Mouse (Mus musculus): ENCODE data around the gene Lrrc8d. TPM values are rescaled to one million over a fixed set of nuclear protein-coding genes. Genes with fewer than 3 reads are reported as not detected.

Gene Lrrc8d
- 20.9 and 24.4 TPM in 2 replicates for polyA plus RNA-seq (2016; fragmentation: Nextera tagmentation; extraction: Ambion mirVana)

- Histone ChIP-seq H3K27me3 (ENCODE audit: insufficient read depth, poor library complexity, severe bottlenecking) (peaks cover 5% of the 10 kb centered on the region; the same call in 1 of the 2 replicates), H3K4me1 (replicated peaks) (peaks cover 44% of the 10 kb centered on the region), H3K27ac (peak within 1 kb of the TSS; percentile 100), H3K4me3 (peak within 1 kb of the TSS; percentile 94), H3K36me3 (peaks cover 17% of the 10 kb centered on the region), H3K9me3 (no peaks in the 10 kb centered on the region)
- DNase-seq (ENCODE audit: low spot score), result peak; percentile 86
- 2% methylated on average over 60 of the region's 60 CpGs for WGBS
These were observed at the start of gene Lrrc8d for GRCm38 (mm10) chr5:105699141-105700069. Gene Lrrc8d (plus strand): TSS chr5:105699969.

- 85% methylated on average over 8 of the region's 8 CpGs for WGBS
These were observed 48.9 kb upstream of the Lrrc8d start for GRCm38 (mm10) chr5:105650728-105651479.

GRCm38 (mm10) chr5:105651561-105651991, 48.2 kb upstream of the Lrrc8d start:
- H3K4me3 ChIP-seq, result no peak overlapping the region
- 68% methylated on average over 11 of the region's 11 CpGs for WGBS
- H3K36me3 ChIP-seq, result no peaks in the 10 kb centered on the region
- no peak overlapping the region for H3K27ac ChIP-seq
- peaks cover 28% of the 10 kb centered on the region for H3K4me1 ChIP-seq (replicated peaks)
- no peaks in the 10 kb centered on the region for H3K27me3 ChIP-seq (ENCODE audit: insufficient read depth, poor library complexity, severe bottlenecking)
- DNase-seq (ENCODE audit: low spot score), result no peak
- H3K9me3 ChIP-seq, result no peaks in the 10 kb centered on the region

More at GRCm38 (mm10) chr5:105650728-105651479, 48.9 kb upstream of the Lrrc8d start:
- no peaks in the 10 kb centered on the region for H3K27me3 ChIP-seq (ENCODE audit: insufficient read depth, poor library complexity, severe bottlenecking)
- no peaks in the 10 kb centered on the region for H3K9me3 ChIP-seq
- no peaks in the 10 kb centered on the region for H3K36me3 ChIP-seq
- peaks cover 28% of the 10 kb centered on the region for H3K4me1 ChIP-seq (replicated peaks)
- no peak for DNase-seq (ENCODE audit: low spot score)
- H3K4me3 ChIP-seq, result no peak overlapping the region
- H3K27ac ChIP-seq, result no peak overlapping the region

GRCm38 (mm10) chr5:105654237-105655063, 45.3 kb upstream of the Lrrc8d start:
- Histone ChIP-seq H3K9me3 (no peaks in the 10 kb centered on the region), H3K4me1 (replicated peaks) (peaks cover 19% of the 10 kb centered on the region), H3K27ac (peak overlapping the region; percentile 50), H3K4me3 (no peak overlapping the region), H3K36me3 (no peaks in the 10 kb centered on the region), H3K27me3 (ENCODE audit: insufficient read depth, poor library complexity, severe bottlenecking) (no peaks in the 10 kb centered on the region)
- peak; percentile 84 for DNase-seq (ENCODE audit: low spot score)
- 32% methylated on average over 15 of the region's 15 CpGs for WGBS

DNA sequence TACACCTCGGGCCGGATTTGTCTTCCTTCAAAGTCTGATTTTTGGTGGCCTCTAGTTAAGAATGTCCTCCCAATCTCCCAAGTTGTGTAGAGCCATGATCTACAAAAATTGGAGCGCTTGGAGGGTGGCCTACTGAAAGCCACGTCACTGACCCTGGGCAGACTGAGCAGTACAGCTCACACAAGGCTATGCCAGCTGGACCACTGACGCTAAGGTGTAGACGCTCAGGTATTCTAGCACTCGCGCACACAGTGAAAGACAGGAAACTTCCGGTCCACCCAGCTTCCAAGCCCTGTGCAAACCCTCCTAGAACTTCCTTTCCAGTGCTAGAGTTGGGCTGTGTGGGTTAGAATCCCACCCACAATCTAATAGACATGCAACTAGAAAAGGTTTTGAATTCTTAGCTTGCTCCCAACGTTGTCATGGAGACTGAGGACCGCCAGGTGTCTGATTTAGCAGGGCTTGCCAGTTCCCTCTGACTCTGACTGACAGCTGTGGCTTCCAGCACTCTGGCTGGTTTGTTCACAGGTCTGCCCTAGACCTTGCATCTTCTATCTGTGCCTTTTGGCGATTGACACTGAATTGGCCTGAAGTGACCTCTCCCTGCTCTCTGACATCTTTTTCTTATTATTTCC, 44.6 kb upstream of the Lrrc8d start:
- no peaks in the 10 kb centered on the region for H3K9me3 ChIP-seq
- no peak for DNase-seq (ENCODE audit: low spot score)
- H3K4me3 ChIP-seq, result no peak overlapping the region
- H3K27ac ChIP-seq, result peak overlapping the region; percentile 31; the same call in 1 of the 2 replicates
- H3K27me3 ChIP-seq (ENCODE audit: insufficient read depth, poor library complexity, severe bottlenecking), result no peaks in the 10 kb centered on the region
- peaks cover 18% of the 10 kb centered on the region for H3K4me1 ChIP-seq (replicated peaks)
- WGBS, result 74% methylated on average over 12 of the region's 12 CpGs
- H3K36me3 ChIP-seq, result no peaks in the 10 kb centered on the region

- H3K9me3 ChIP-seq, result no peaks in the 10 kb centered on the region
- 89% methylated on average over 5 of the region's 5 CpGs for WGBS
- no peak for DNase-seq (ENCODE audit: low spot score)
- no peaks in the 10 kb centered on the region for H3K27me3 ChIP-seq (ENCODE audit: insufficient read depth, poor library complexity, severe bottlenecking)
- H3K4me3 ChIP-seq, result no peak overlapping the region
- H3K36me3 ChIP-seq, result no peaks in the 10 kb centered on the region
- no peak overlapping the region for H3K27ac ChIP-seq
- no peaks in the 10 kb centered on the region for H3K4me1 ChIP-seq (replicated peaks)
These were observed 37.9 kb upstream of the Lrrc8d start for GRCm38 (mm10) chr5:105661894-105662293.

DNA sequence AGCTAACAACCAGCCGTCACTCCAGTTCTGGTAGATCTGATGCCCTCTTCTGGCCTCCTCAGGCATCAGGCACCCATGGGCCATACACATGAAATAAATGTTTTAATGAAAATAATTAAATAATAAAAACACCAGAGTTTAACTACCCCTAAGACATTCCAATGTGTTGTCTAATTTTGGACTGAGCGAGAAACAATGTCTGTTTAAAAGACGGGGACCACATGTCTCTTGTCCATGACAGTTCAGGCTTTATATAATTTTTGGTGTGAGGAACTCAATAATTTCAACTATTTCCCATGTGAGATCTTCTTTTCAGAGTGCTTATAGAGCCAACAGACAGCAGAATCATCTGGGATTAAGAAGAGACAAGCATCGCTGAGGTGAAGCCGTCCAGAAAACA, 32.8 kb upstream of the Lrrc8d start:
- no peaks in the 10 kb centered on the region for H3K4me1 ChIP-seq (replicated peaks)
- no peaks in the 10 kb centered on the region for H3K36me3 ChIP-seq
- no peaks in the 10 kb centered on the region for H3K27me3 ChIP-seq (ENCODE audit: insufficient read depth, poor library complexity, severe bottlenecking)
- no peak for DNase-seq (ENCODE audit: low spot score)
- WGBS, result 95% methylated on average over 5 of the region's 5 CpGs
- H3K9me3 ChIP-seq, result no peaks in the 10 kb centered on the region
- H3K27ac ChIP-seq, result no peak overlapping the region
- H3K4me3 ChIP-seq, result no peak overlapping the region

DNA sequence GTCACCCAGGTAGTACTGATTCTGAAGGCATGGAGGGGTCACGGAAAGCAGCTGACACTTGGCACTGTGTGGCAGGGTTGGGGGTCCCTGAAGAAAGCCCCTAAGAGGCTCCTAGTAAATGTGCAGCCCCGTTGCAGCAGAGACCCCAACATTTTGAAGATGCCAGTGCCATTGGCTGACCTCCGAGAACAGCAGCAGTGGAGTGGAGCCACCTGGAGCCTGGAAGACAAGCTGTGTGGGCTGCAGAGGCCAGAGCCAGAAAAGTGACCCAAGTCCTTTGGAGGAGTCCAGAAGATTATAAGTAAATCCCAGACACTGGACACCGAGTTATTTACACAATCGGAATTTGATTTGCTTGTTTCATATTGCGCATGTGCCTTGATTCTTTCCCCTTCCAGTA, 32.4 kb upstream of the Lrrc8d start:
- H3K4me3 ChIP-seq, result no peak overlapping the region
- no peaks in the 10 kb centered on the region for H3K36me3 ChIP-seq
- 90% methylated on average over 6 of the region's 6 CpGs for WGBS
- DNase-seq (ENCODE audit: low spot score), result no peak
- peaks cover 2% of the 10 kb centered on the region for H3K4me1 ChIP-seq (replicated peaks)
- H3K27ac ChIP-seq, result no peak overlapping the region
- H3K9me3 ChIP-seq, result no peaks in the 10 kb centered on the region
- H3K27me3 ChIP-seq (ENCODE audit: insufficient read depth, poor library complexity, severe bottlenecking), result no peaks in the 10 kb centered on the region

- WGBS, result 92% methylated on average over 2 of the region's 2 CpGs
- no peak overlapping the region for H3K4me3 ChIP-seq
These were observed 30.7 kb upstream of the Lrrc8d start for GRCm38 (mm10) chr5:105669086-105669485.

GRCm38 (mm10) chr5:105669508-105670353, 30.0 kb upstream of the Lrrc8d start:
- H3K27ac ChIP-seq, result no peak overlapping the region
- DNase-seq (ENCODE audit: low spot score), result no peak
- 74% methylated on average over 10 of the region's 10 CpGs for WGBS
- no peak overlapping the region for H3K4me3 ChIP-seq
- peaks cover 4% of the 10 kb centered on the region for H3K4me1 ChIP-seq (replicated peaks)
- H3K9me3 ChIP-seq, result no peaks in the 10 kb centered on the region
- H3K36me3 ChIP-seq, result no peaks in the 10 kb centered on the region
- H3K27me3 ChIP-seq (ENCODE audit: insufficient read depth, poor library complexity, severe bottlenecking), result no peaks in the 10 kb centered on the region

More at GRCm38 (mm10) chr5:105669086-105669485, 30.7 kb upstream of the Lrrc8d start:
- H3K36me3 ChIP-seq, result no peaks in the 10 kb centered on the region
- H3K27ac ChIP-seq, result no peak overlapping the region
- no peaks in the 10 kb centered on the region for H3K9me3 ChIP-seq
- no peaks in the 10 kb centered on the region for H3K27me3 ChIP-seq (ENCODE audit: insufficient read depth, poor library complexity, severe bottlenecking)
- peaks cover 4% of the 10 kb centered on the region for H3K4me1 ChIP-seq (replicated peaks)
- no peak for DNase-seq (ENCODE audit: low spot score)

DNA sequence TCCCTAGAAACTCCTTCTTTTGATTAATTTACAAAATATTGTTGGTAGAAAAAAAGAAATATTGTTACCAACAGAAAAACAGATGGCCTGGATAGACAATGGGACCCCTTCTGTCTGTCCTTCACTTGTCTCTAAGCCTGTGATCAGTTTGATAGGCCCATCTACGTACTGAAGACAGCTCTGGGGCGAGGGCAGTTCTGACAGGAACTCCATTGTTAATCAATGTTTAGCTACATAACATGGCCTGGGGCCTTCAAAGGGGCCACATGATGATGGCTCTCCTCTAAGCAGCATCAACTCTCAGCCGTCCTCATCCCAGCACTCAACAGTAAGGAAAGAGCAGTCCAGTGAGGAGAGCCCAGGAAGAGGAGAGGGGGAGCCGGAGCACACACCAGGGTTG, 27.4 kb upstream of the Lrrc8d start:
- no peak overlapping the region for H3K4me3 ChIP-seq
- 46% methylated on average over 4 of the region's 4 CpGs for WGBS
- H3K9me3 ChIP-seq, result no peaks in the 10 kb centered on the region
- H3K4me1 ChIP-seq (replicated peaks), result peaks cover 4% of the 10 kb centered on the region
- DNase-seq (ENCODE audit: low spot score), result no peak
- H3K27me3 ChIP-seq (ENCODE audit: insufficient read depth, poor library complexity, severe bottlenecking), result no peaks in the 10 kb centered on the region
- H3K36me3 ChIP-seq, result no peaks in the 10 kb centered on the region
- H3K27ac ChIP-seq, result 0 out of 2 replicates have a peak overlapping the region, but pooled peaks have one; percentile 18

Measured in hindbrain, embryonic 10.5 days (tissue).